Mouse (Mus musculus) gastrocnemius, adult 2 months (tissue): ENCODE results near the gene Gpr176. TPM values are rescaled to one million over a fixed set of nuclear protein-coding genes. Genes with fewer than 3 reads are reported as not detected.

Experiments
- DNase-seq: peaks from one replicate; pipeline ENCODE4 v3.0.0; 2022
- H3K27ac ChIP-seq: fragments of 200-600 bp; 2 replicates; pipeline ENCODE4 v1.8.1; 2022; ENCODE audit warnings: mild to moderate bottlenecking
- H3K4me3 ChIP-seq: fragments of 200-600 bp; 2 replicates; pipeline ENCODE4 v1.8.1; 2022; ENCODE audit warnings: mild to moderate bottlenecking, moderate library complexity
- CTCF ChIP-seq: fragments of 200-600 bp; IDR thresholded peaks from 2 replicates; pipeline ENCODE4 v1.8.1; 2022; ENCODE audit warnings: antibody characterized with exemption, mild to moderate bottlenecking, moderate library complexity
- intact Hi-C: fragments of 180-260 bp; cut with DNase I; formaldehyde crosslinking; loops from one replicate; pipeline ENCODE4 v1.15.1; 2025
- microRNA-seq: library from miRNA; unstranded; fragments of <30 nt; microRNA quantifications from one replicate; pipeline ENCODE4 v1.2.0, GENCODE M21; 2021
- total RNA-seq, 2 experiments: library from RNA; stranded (reverse); gene quantifications; 2 replicates each; pipeline ENCODE4 v1.2.3; 2021

The Gpr176 gene
- total RNA-seq, 2 experiments from 2014 or later: 0.14 TPM; not detected in 1

GRCm38 (mm10) chr2:118236196-118236595 is 137.0 kb downstream of the Gpr176 start:
- no peak for TF ChIP-seq CTCF
- Histone ChIP-seq H3K27ac (no peak overlapping the region), H3K4me3 (no peak overlapping the region)
- intact Hi-C loops: no loop called here
- DNase-seq: no peak

- DNase-seq: no peak
- no peak overlapping the region for H3K27ac ChIP-seq
- intact Hi-C loops: no loop called here
- TF ChIP-seq CTCF: no peak
- no peak overlapping the region for H3K4me3 ChIP-seq
Measured at GRCm38 (mm10) chr2:118235614-118236013, 137.6 kb downstream of the Gpr176 start.

- no peak for DNase-seq
- no peak overlapping the region for H3K27ac ChIP-seq
- no peak overlapping the region for H3K4me3 ChIP-seq
- intact Hi-C loops: no loop called here
- TF ChIP-seq CTCF: no peak
Measured at GRCm38 (mm10) chr2:118230544-118230943, 142.7 kb downstream of the Gpr176 start.

GRCm38 (mm10) chr2:118228486-118229079 is 144.6 kb downstream of the Gpr176 start:
- TF ChIP-seq CTCF: no peak
- intact Hi-C loops: no loop called here
- DNase-seq: no peak
- Histone ChIP-seq H3K27ac (no peak overlapping the region), H3K4me3 (no peak overlapping the region)

Small RNA genes lying within 50 kb of the gene (microRNA-seq; reads per million reads assigned to microRNA genes)
- not detected for gene Gm22800

Other genes with a start within 250 kb of the Gpr176 start
- gene Fsip1, start 116.5 kb downstream of the Gpr176 start, total RNA-seq: not detected
- gene Eif2ak4, start 15.2 kb upstream of the Gpr176 start, total RNA-seq: 1 to 10 TPM; 4.2 to 5.2 TPM
- gene Srp14, start 106.3 kb upstream of the Gpr176 start, total RNA-seq: 100 to 1,000 TPM; 120 to 133 TPM
- gene Bmf, start 176.3 kb upstream of the Gpr176 start, total RNA-seq: 1 to 10 TPM; 3.3 to 6.2 TPM
- under 1 TPM; 0.25 to 0.38 TPM for gene Bub1b, start 224.8 kb upstream of the Gpr176 start, total RNA-seq